Mouse (Mus musculus) hindbrain, embryonic 16.5 days (tissue): ENCODE measurements around the gene Ndufb3. TPM values are rescaled to one million over a fixed set of nuclear protein-coding genes. Genes with fewer than 3 reads are reported as not detected.
A peak's percentile ranks its signal among the peaks of the same experiment; 100 is the strongest.
"Not testable (repeated sequence)": the region's sequence is repeated elsewhere in the genome, so short reads cannot be mapped to it uniquely, and the experiment has no call there.

Source experiments
- ATAC-seq: fragments of 200-750 bp; cut with Nextera tagmentation; 2 replicates; pipeline ENCODE4 v1.8.0; 2017; ENCODE audit warnings: moderate TSS enrichment, moderate library complexity
- H3K27ac ChIP-seq: fragments of 300-500 bp; sonication (generic); 2 replicates; pipeline ENCODE4 v1.5.1; 2014; ENCODE audit warnings: low read depth, mild to moderate bottlenecking, control low read depth, low read length, moderate library complexity
- H3K27me3 ChIP-seq: fragments of 300-500 bp; sonication (generic); replicated peaks from 2 replicates; pipeline ENCODE4 v1.6.1; 2014; ENCODE audit warnings: low read length; ENCODE audit not compliant: control insufficient read depth, insufficient read depth
- H3K36me3 ChIP-seq: fragments of 300-500 bp; sonication (generic); 2 replicates; pipeline ENCODE4 v1.6.1; 2014; ENCODE audit warnings: mild to moderate bottlenecking, low read length, moderate library complexity, mixed read lengths; ENCODE audit not compliant: control insufficient read depth, insufficient read depth
- H3K4me1 ChIP-seq: fragments of 300-500 bp; sonication (generic); 2 replicates; pipeline ENCODE4 v1.6.1; 2014; ENCODE audit warnings: low read depth, low read length; ENCODE audit not compliant: control insufficient read depth, insufficient read depth
- H3K4me2 ChIP-seq: fragments of 300-500 bp; sonication (generic); 2 replicates; pipeline ENCODE4 v1.6.1; 2014; ENCODE audit warnings: mild to moderate bottlenecking, low read length, control low read depth, moderate library complexity
- H3K4me3 ChIP-seq: fragments of 300-500 bp; sonication (generic); 2 replicates; pipeline ENCODE4 v1.5.1; 2014; ENCODE audit warnings: mild to moderate bottlenecking, low read length, control low read depth, moderate library complexity
- H3K9ac ChIP-seq: fragments of 300-500 bp; sonication (generic); 2 replicates; pipeline ENCODE4 v1.6.1; 2014; ENCODE audit warnings: low read depth, mild to moderate bottlenecking, control low read depth, low read length, moderate library complexity
- H3K9me3 ChIP-seq: fragments of 300-500 bp; sonication (generic); 2 replicates; pipeline ENCODE4 v1.6.1; 2014; ENCODE audit warnings: mild to moderate bottlenecking, low read length, moderate library complexity; ENCODE audit not compliant: control insufficient read depth
- WGBS: fragments of 180-500 bp; shearing (Covaris S2); extraction: QIAGEN DNeasy Blood & Tissue Kit; methylation state at CpG from one replicate; pipeline ENCODE4 v1.1.7; 2014; 5-methylcytosine and 5-hydroxymethylcytosine counted together
- polyA plus RNA-seq: library from polyadenylated mRNA; unstranded; fragments of >200 nt; fragmentation: Nextera tagmentation; extraction: Ambion mirVana; gene quantifications from 2 replicates; pipeline ENCODE4 v1.2.1, GENCODE M21; 2015

Ndufb3 gene
- polyA plus RNA-seq, 1 experiment from 2014 or later = 196 TPM

DNA sequence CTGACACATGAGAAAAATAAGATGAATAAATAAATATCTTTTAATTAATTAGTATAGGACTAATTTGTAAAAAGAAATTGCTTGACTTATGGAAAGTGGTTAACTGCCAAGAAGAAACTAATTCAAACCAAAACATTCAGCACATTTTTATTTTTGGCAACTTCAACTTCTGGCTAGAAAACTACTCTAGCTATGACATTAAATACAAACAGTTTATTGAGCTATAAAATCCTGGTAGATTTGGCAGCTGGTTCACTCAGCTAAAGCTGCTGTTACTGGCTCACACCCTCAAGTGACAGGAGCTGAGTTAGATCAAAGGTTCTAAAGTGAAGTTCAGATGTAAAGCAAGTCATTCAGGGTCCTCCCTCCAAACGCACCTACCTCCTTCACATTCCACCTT is 3.6 kb upstream of the Ndufb3 start:
- no peaks in the 10 kb centered on the region for H3K36me3 ChIP-seq
- no peak overlapping the region for H3K9ac ChIP-seq
- no peaks in the 10 kb centered on the region for H3K9me3 ChIP-seq
- no peak overlapping the region for H3K4me3 ChIP-seq
- WGBS = 72% methylated on average over 1 of the region's 1 CpGs
- H3K27ac ChIP-seq = no peak overlapping the region
- no peak for ATAC-seq
- H3K4me2 ChIP-seq = no peak overlapping the region
- peaks cover 12% of the 10 kb centered on the region for H3K4me1 ChIP-seq
- no peaks in the 10 kb centered on the region for H3K27me3 ChIP-seq

GRCm38 (mm10) chr1:58584271-58584670 is 1.9 kb upstream of the Ndufb3 start:
- Histone ChIP-seq H3K27ac (no peak overlapping the region), H3K27me3 (no peaks in the 10 kb centered on the region), H3K4me2 (no peak overlapping the region), H3K9me3 (no peaks in the 10 kb centered on the region), H3K36me3 (no peaks in the 10 kb centered on the region), H3K4me1 (peaks cover 12% of the 10 kb centered on the region), H3K4me3 (no peak overlapping the region), H3K9ac (no peak overlapping the region)
- WGBS = 87% methylated on average over 1 of the region's 1 CpGs
- ATAC-seq = no peak

- Histone ChIP-seq H3K4me1 (peaks cover 12% of the 10 kb centered on the region), H3K27ac (peak overlapping the region; percentile 78), H3K4me3 (peak overlapping the region; percentile 92), H3K27me3 (no peaks in the 10 kb centered on the region), H3K4me2 (peak overlapping the region; percentile 90), H3K36me3 (no peaks in the 10 kb centered on the region), H3K9me3 (no peaks in the 10 kb centered on the region), H3K9ac (peak overlapping the region; percentile 91)
- 5% methylated on average over 35 of the region's 36 CpGs for WGBS
- ATAC-seq = peak; percentile 87
Measured at GRCm38 (mm10) chr1:58585373-58586170, 612 bp upstream of the Ndufb3 start.

DNA sequence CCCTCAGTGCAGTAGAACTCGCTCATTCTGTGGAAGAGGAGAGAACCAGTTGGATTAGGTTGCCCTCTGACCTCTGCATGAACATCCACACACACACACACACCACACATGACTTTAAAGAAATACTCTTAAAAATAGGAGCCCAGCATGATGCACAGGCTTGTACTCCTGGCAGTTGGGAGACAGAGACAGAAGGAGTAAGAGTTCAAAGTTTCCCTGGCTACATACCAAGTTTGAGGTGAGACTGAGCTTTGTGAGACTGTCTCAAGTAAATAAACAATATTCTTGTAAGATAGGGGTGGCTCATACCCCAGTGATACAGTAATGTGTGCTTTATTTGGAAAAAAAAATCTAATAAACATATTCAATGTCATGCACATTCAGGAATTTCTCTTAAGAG is 1.3 kb downstream of the Ndufb3 start:
- no peaks in the 10 kb centered on the region for H3K9me3 ChIP-seq
- no peak overlapping the region; the same call in 1 of the 2 replicates for H3K4me3 ChIP-seq
- WGBS = 93% methylated on average over 1 of the region's 1 CpGs
- no peak overlapping the region for H3K9ac ChIP-seq
- H3K36me3 ChIP-seq = peaks cover 2% of the 10 kb centered on the region; the same call in 1 of the 2 replicates
- no peak overlapping the region for H3K27ac ChIP-seq
- no peaks in the 10 kb centered on the region for H3K27me3 ChIP-seq
- H3K4me2 ChIP-seq = peak overlapping the region; percentile 64
- peaks cover 12% of the 10 kb centered on the region for H3K4me1 ChIP-seq
- no peak for ATAC-seq

DNA sequence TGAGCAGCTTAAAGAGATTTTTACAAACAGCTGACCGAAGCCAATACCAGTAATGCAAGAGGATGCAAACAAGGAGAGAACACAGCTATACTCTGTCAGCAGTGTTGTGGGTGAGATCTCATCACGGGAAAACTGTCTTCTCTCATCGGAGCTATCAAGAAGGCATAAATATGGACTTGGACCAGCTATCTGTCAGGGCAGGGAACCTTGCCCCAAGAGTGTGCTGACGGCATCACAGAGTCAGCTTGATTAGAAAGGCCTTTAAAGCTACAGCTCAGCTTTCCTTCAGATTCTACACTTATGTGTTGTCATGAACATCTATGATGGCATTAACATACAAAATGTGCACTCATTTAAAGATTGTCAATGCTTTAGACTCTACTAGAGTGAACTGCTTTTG is 16.5 kb downstream of the Ndufb3 start:
- Histone ChIP-seq H3K9me3 (0 out of 2 replicates have a peak, but pooled peaks cover 2% of the 10 kb centered on the region), H3K27ac (no peak overlapping the region), H3K4me3 (no peak overlapping the region), H3K27me3 (no peaks in the 10 kb centered on the region), H3K4me2 (no peak overlapping the region), H3K4me1 (no peaks in the 10 kb centered on the region), H3K9ac (no peak overlapping the region), H3K36me3 (no peaks in the 10 kb centered on the region)
- 80% methylated on average over 4 of the region's 4 CpGs for WGBS
- no peak for ATAC-seq

- Histone ChIP-seq H3K4me2 (no peak overlapping the region), H3K4me1 (no peaks in the 10 kb centered on the region), H3K9ac (no peak overlapping the region), H3K9me3 (0 out of 2 replicates have a peak, but pooled peaks cover 2% of the 10 kb centered on the region), H3K4me3 (no peak overlapping the region), H3K27me3 (no peaks in the 10 kb centered on the region), H3K36me3 (no peaks in the 10 kb centered on the region), H3K27ac (no peak overlapping the region)
- WGBS = 84% methylated on average over 4 of the region's 4 CpGs
- no peak for ATAC-seq
Measured at GRCm38 (mm10) chr1:58603738-58604137, 17.6 kb downstream of the Ndufb3 start.

DNA sequence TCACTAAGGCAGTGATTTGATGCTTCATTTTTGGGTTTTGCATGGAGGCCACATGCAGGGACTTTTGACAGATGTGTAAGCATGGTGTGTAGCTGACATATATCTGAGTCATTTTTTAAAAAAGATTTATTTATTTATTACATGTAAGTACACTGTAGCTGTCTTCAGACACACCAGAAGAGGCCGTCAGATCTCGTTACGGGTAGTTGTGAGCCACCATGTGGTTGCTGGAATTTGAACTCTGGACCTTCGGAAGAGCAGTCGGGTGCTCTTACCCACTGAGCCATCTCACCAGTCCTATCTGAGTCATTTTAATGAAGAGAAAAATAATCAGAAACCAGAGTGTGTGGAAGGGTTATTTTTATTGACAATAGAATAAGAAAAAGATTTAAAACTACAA is 23.4 kb downstream of the Ndufb3 start:
- H3K36me3 ChIP-seq, ATAC-seq, H3K27ac ChIP-seq, H3K4me1 ChIP-seq, H3K9ac ChIP-seq, H3K4me3 ChIP-seq, H3K27me3 ChIP-seq, H3K4me2 ChIP-seq, H3K9me3 ChIP-seq: not testable (repeated sequence)
- 91% methylated on average over 5 of the region's 5 CpGs for WGBS

DNA sequence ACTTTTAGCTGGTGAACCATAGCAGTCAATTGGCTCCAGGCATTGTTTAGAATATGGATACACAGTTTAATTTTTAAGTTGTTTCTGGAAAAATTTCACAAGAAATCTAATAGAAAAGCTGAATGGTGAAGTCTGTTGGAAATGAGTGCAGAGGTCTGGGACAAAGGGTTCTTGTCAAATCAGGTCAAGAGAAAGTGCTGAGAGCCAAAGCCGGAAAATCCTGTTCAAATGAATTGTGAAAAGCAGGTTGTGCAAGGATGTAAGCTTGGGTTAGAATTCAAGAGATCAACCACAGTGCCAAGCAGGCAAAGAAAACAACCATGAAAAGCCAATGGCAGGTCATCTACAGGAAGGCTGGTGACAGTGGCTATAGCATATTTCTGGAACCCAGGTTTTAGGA is 24.0 kb downstream of the Ndufb3 start:
- H3K27ac ChIP-seq = no peak overlapping the region
- WGBS = 90% methylated on average over 1 of the region's 1 CpGs
- 0 out of 2 replicates have a peak, but pooled peaks cover 2% of the 10 kb centered on the region for H3K9me3 ChIP-seq
- H3K36me3 ChIP-seq = no peaks in the 10 kb centered on the region
- H3K4me1 ChIP-seq = no peaks in the 10 kb centered on the region
- H3K9ac ChIP-seq = no peak overlapping the region
- ATAC-seq = no peak
- H3K27me3 ChIP-seq = no peaks in the 10 kb centered on the region
- H3K4me3 ChIP-seq = no peak overlapping the region
- H3K4me2 ChIP-seq = no peak overlapping the region

DNA sequence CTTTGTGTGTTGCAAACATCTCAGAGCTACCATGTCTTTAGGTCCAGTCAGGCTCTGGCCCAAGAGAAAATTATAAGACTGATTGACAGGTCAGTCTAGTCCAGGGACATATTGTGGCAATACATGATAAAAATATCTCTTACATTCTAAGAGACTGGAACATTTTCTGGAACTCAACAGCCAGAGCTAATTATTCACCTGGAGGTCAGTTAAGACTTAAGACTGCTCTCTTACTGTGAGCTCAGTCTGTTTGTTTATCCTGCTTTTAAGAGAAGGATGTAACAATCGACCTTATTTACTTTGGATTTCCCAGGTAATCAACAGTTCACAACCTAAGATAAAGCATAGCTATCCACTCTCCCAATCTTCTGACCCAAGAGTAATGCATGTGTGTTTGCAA is 24.4 kb downstream of the Ndufb3 start:
- no peak for ATAC-seq
- H3K4me1 ChIP-seq = no peaks in the 10 kb centered on the region
- 0 out of 2 replicates have a peak, but pooled peaks cover 2% of the 10 kb centered on the region for H3K9me3 ChIP-seq
- WGBS = 57% methylated on average over 1 of the region's 1 CpGs
- H3K36me3 ChIP-seq = no peaks in the 10 kb centered on the region
- H3K27me3 ChIP-seq = no peaks in the 10 kb centered on the region
- H3K4me2 ChIP-seq = no peak overlapping the region
- H3K27ac ChIP-seq = no peak overlapping the region
- H3K4me3 ChIP-seq = no peak overlapping the region
- no peak overlapping the region for H3K9ac ChIP-seq
